Mouse (Mus musculus) midbrain, embryonic 14.5 days (tissue): Measurements from ENCODE around the gene Ppip5k1. TPM values are rescaled to one million over a fixed set of nuclear protein-coding genes. Genes with fewer than 3 reads are reported as not detected.

Source experiments
- ATAC-seq: fragments of 200-750 bp; cut with Nextera tagmentation; 2 replicates; pipeline ENCODE4 v1.8.0; 2017; ENCODE audit warnings: moderate number of reproducible peaks, moderate library complexity; ENCODE audit not compliant: low FRiP score, low TSS enrichment
- DNase-seq: peaks from one replicate; pipeline ENCODE4 v3.0.0-alpha.2; 2015
- H3K27ac ChIP-seq: fragments of 300-500 bp; sonication (generic); replicated peaks from 2 replicates; pipeline ENCODE4 v1.5.1; 2014; ENCODE audit warnings: mild to moderate bottlenecking, low read depth, low read length, moderate library complexity
- H3K27me3 ChIP-seq: fragments of 300-500 bp; sonication (generic); 2 replicates; pipeline ENCODE4 v1.6.1; 2014; ENCODE audit warnings: low read length, control low read depth, mixed read lengths; ENCODE audit not compliant: control insufficient read depth, insufficient read depth
- H3K36me3 ChIP-seq: fragments of 300-500 bp; sonication (generic); 2 replicates; pipeline ENCODE4 v1.6.1; 2014; ENCODE audit warnings: low read length, control low read depth; ENCODE audit not compliant: control insufficient read depth, insufficient read depth
- H3K4me1 ChIP-seq: fragments of 300-500 bp; sonication (generic); 2 replicates; pipeline ENCODE4 v1.6.1; 2014; ENCODE audit warnings: mild to moderate bottlenecking, antibody characterized with exemption, low read length, control low read depth; ENCODE audit not compliant: control insufficient read depth, insufficient read depth
- H3K4me2 ChIP-seq: fragments of 300-500 bp; sonication (generic); 2 replicates; pipeline ENCODE4 v1.6.1; 2014; ENCODE audit warnings: mild to moderate bottlenecking, low read length, moderate library complexity
- H3K4me3 ChIP-seq: fragments of 300-500 bp; sonication (generic); replicated peaks from 2 replicates; pipeline ENCODE4 v1.5.1; 2014; ENCODE audit warnings: low read depth, low read length
- H3K9ac ChIP-seq: fragments of 300-500 bp; sonication (generic); replicated peaks from 2 replicates; pipeline ENCODE4 v1.6.1; 2014; ENCODE audit warnings: mild to moderate bottlenecking, low read length, moderate library complexity
- H3K9me3 ChIP-seq: fragments of 300-500 bp; sonication (generic); 2 replicates; pipeline ENCODE4 v1.6.1; 2016; ENCODE audit warnings: low read length, control low read depth, mixed read lengths; ENCODE audit not compliant: control insufficient read depth
- WGBS: fragments of 180-500 bp; shearing (Covaris S2); extraction: QIAGEN DNeasy Blood & Tissue Kit; methylation state at CpG from one replicate; pipeline ENCODE4 v1.1.7; 2014; 5-methylcytosine and 5-hydroxymethylcytosine counted together
- polyA plus RNA-seq: library from polyadenylated mRNA; unstranded; fragments of >200 nt; fragmentation: Nextera tagmentation; extraction: Ambion mirVana; gene quantifications from 2 replicates; pipeline ENCODE4 v1.2.1, GENCODE M21; 2014

Ppip5k1 gene
- polyA plus RNA-seq, 1 experiment from 2014 or later, result 19.7 TPM

- DNase-seq, result peak; percentile 97
- peak; percentile 99 for ATAC-seq
- peaks cover 31% of the 10 kb centered on the region for H3K4me1 ChIP-seq
- H3K36me3 ChIP-seq, result peaks cover 34% of the 10 kb centered on the region
- peak within 1 kb of the TSS; percentile 69 for H3K4me2 ChIP-seq
- peak within 1 kb of the TSS; percentile 93 for H3K4me3 ChIP-seq
- WGBS, result 0% methylated on average over 37 of the region's 37 CpGs
- H3K9me3 ChIP-seq, result no peaks in the 10 kb centered on the region
- H3K9ac ChIP-seq, result peak within 1 kb of the TSS; percentile 85
- H3K27me3 ChIP-seq, result no peaks in the 10 kb centered on the region
- peak within 1 kb of the TSS; percentile 99 for H3K27ac ChIP-seq
These were observed 83.8 kb downstream of the Ppip5k1 start, which contains the start of gene Trp53bp1 for GRCm38 (mm10) chr2:121271236-121271927. Gene Trp53bp1 (minus strand): TSS chr2:121271407.

GRCm38 (mm10) chr2:121270521-121271235, 84.5 kb downstream of the Ppip5k1 start:
- ATAC-seq (peak; percentile 87), DNase-seq (peak; percentile 50)
- Histone ChIP-seq H3K27ac (peak overlapping the region; percentile 99), H3K4me3 (peak overlapping the region; percentile 93), H3K27me3 (no peaks in the 10 kb centered on the region), H3K36me3 (peaks cover 34% of the 10 kb centered on the region), H3K4me1 (peaks cover 31% of the 10 kb centered on the region), H3K9ac (peak overlapping the region; percentile 85), H3K4me2 (peak overlapping the region; percentile 69), H3K9me3 (no peaks in the 10 kb centered on the region)
- 2% methylated on average over 35 of the region's 35 CpGs for WGBS

GRCm38 (mm10) chr2:121268446-121268845, 86.8 kb downstream of the Ppip5k1 start:
- Histone ChIP-seq H3K27me3 (no peaks in the 10 kb centered on the region), H3K36me3 (peaks cover 50% of the 10 kb centered on the region), H3K27ac (no peak overlapping the region), H3K4me2 (peak overlapping the region; percentile 69), H3K9ac (no peak overlapping the region), H3K4me3 (no peak overlapping the region), H3K9me3 (no peaks in the 10 kb centered on the region), H3K4me1 (peaks cover 31% of the 10 kb centered on the region)
- WGBS, result 83% methylated on average over 8 of the region's 8 CpGs
- DNase-seq (no peak), ATAC-seq (no peak)

Other genes with a start within 250 kb of the Ppip5k1 start
- gene Tgm7, start 245.6 kb downstream of the Ppip5k1 start, polyA plus RNA-seq, result not detected in 2 replicates
- 30.7 and 40.0 TPM in 2 replicates for gene Adal, start 215.0 kb downstream of the Ppip5k1 start, polyA plus RNA-seq
- 18.2 and 23.3 TPM in 2 replicates for gene Lcmt2, start 214.7 kb downstream of the Ppip5k1 start, polyA plus RNA-seq
- gene Tubgcp4, start 184.7 kb downstream of the Ppip5k1 start, polyA plus RNA-seq, result 35.9 and 49.2 TPM in 2 replicates
- gene Zscan29, start 184.3 kb downstream of the Ppip5k1 start, polyA plus RNA-seq, result 8.0 and 9.3 TPM in 2 replicates
- 146 and 193 TPM in 2 replicates for gene Trp53bp1, start 84.0 kb downstream of the Ppip5k1 start, polyA plus RNA-seq
- gene Map1a, start 65.8 kb downstream of the Ppip5k1 start, polyA plus RNA-seq, result 19.6 and 25.7 TPM in 2 replicates
- gene Ckmt1, start 2.3 kb upstream of the Ppip5k1 start, polyA plus RNA-seq, result 40.0 and 47.3 TPM in 2 replicates
- not detected in 2 replicates for gene Strc, start 31.8 kb upstream of the Ppip5k1 start, polyA plus RNA-seq
- 238 and 249 TPM in 2 replicates for gene Pdia3, start 58.4 kb upstream of the Ppip5k1 start, polyA plus RNA-seq
- gene Catsper2, start 58.4 kb upstream of the Ppip5k1 start, polyA plus RNA-seq, result 2.9 and 4.5 TPM in 2 replicates
- gene Ell3, start 88.9 kb upstream of the Ppip5k1 start, polyA plus RNA-seq, result 1.4 and 2.0 TPM in 2 replicates
- 352 and 382 TPM in 2 replicates for gene Serf2, start 93.8 kb upstream of the Ppip5k1 start, polyA plus RNA-seq
- gene Hypk, start 97.9 kb upstream of the Ppip5k1 start, polyA plus RNA-seq, result 92.4 and 102 TPM in 2 replicates
- 1.8 TPM in 2 replicates for gene Serinc4, start 101.4 kb upstream of the Ppip5k1 start, polyA plus RNA-seq
- gene Mfap1b, start 118.7 kb upstream of the Ppip5k1 start, polyA plus RNA-seq, result 74.5 and 75.5 TPM in 2 replicates
- gene Mfap1a, start 151.3 kb upstream of the Ppip5k1 start, polyA plus RNA-seq, result 26.7 and 31.4 TPM in 2 replicates
- gene Wdr76, start 151.3 kb upstream of the Ppip5k1 start, polyA plus RNA-seq, result 3.6 and 5.4 TPM in 2 replicates